Mouse (Mus musculus): Measurements from ENCODE around the gene H6pd.

DNA sequence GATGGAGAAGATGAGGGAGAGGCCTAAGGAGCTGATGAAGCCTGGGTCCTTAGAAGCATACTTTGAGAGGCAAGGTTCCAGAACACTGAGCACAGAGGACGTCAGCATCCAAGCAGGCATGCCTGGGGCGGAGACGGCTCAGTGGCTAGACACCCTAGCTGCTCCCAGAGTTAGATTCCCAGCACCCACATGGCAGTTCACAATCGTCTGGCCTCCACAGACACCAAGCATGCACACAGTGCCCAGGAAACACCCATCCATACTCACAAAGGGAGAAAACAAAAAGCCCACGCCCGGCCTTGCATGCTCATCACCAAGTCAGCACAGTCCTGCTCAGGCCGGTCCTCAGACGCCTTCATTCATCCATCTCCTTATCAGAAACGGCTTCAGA, 9.3 kb downstream of the H6pd start:
- TF ChIP-seq CTCF (IDR thresholded peaks at IDR 0.05; ENCODE audit: extremely low read depth, insufficient read length, insufficient replicate concordance, low read depth, low read length), result no peak
- TF ChIP-seq POLR2A (IDR thresholded peaks at IDR 0.05; ENCODE audit: low read depth, low read length), result no peak
